Mouse (Mus musculus) cerebellum, postnatal 36 days (tissue): ENCODE data around the gene Psmb6.
"Not testable (repeated sequence)": the region's sequence is repeated elsewhere in the genome, so short reads cannot be mapped to it uniquely, and the experiment has no call there.

Source experiments
- DNase-seq, 2 experiments: peaks; one replicate each; pipeline ENCODE4 v3.0.0; 2021 to 2022; ENCODE audit warnings: mixed read lengths in 2 of 2

Psmb6 gene

DNA sequence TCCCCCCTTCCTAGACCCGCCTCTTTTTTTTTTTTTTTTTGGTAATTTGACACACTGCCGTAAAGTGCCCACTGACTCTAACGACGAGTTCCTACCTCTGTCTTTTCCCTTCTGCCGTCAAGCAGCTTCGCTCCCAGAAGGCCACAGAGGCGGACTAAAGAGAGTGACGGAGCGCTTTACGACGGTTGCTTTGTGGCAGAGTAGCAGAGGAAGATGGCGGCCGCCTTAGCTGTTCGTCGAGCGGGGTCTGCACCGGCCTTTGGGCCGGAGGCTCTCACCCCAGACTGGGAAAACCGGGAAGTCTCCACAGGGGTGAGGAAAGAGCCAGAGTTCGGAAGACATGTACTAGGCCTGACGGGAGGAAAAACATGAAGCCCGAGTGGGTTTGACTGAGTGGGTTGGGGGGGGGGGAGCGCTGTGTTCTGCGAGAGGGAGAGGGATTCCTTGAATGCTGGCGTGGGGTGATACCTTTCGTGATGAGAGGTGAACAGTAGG lies at the start of gene Psmb6:
Gene Psmb6 (plus strand): TSS at position 184 of the 495 bp plus-strand sequence.
- DNase-seq = peak; percentile 90 to 91

DNA sequence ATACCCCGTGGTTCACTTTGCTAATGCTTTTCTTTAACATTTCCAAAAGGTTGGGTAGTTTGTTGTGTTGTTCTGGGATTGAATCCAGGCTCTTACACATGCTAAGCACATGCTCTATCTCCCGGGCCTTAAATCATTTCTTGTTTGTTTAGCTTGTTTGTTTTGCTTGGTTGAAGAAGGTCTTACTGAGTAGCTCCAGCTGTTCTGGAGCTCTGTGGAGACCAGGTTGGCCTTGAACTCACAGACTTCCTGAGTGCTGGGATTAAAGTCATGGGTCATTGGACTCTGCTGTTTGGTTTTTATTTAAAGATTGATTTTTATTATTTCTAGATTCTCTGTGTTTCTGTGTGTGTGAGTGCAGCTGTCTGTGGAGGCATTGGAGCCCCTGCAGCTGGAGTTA lies 39.7 kb upstream of the Psmb6 start:
- DNase-seq = no peak

- DNase-seq = no peak
Measured at GRCm38 (mm10) chr11:70487816-70488215, 37.4 kb upstream of the Psmb6 start.

DNA sequence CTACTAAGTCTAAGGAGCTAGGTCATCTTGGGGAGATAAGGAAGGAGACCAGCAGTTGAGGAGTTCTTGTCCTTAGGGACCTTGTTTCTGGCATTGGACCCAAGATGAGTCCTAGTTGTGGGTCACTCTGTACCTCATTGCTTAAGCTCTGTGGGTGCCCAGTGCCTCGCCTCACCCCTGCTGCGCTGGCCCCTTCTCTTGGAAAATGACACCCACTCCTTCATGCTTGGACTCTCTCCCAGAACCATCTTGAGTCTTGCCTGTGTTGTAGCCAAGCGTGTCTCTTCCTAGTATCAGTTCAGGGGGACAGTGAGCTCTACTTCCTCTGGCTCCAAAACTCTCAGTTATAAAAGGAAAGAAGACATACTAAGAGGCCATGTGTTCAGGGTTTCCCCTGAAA lies 36.0 kb upstream of the Psmb6 start:
- DNase-seq = no peak

GRCm38 (mm10) chr11:70489684-70490083 lies 35.5 kb upstream of the Psmb6 start:
- no peak for DNase-seq

DNA sequence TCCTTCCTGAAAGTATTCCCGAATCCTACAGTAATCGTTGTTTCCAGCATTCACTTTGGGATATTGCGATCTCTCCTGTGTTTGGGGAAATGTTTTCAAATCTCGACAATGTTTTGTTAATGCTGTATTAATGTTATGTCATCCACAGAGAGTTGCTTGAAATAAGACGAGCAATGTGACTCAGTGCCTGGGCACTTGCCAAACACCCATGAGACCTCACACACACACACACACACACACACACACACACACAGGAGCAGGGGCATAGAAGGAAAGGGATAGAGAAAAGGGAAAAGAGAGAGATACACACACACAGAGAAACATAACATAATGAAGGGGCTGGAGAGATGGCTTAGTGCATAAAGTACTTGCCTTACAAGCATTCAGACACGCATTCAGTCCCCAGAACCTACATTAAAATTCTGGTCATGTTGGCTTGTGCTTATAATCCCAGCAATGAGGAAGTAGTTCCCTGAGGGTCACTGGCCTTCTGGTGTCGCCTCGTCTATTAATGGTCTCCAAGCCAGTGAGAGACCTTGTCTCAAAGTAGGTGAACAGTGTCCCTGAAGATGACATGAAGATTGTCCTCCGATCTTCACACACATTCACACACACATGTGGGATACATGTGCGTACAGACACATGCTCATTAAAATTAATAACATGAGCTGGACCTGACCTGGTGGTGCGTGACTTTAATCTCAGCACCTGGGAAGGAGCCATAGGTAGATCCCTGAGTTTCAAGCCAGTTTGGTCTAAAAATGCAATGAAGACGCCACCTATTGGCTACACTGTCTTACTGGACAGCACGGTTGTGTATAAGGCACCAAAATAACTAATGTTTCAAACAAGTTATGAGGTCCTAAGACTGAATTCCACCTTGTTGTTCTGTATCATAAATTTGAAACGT lies 25.3 kb upstream of the Psmb6 start:
- peak in 1 of 2 experiments; percentile 11 for DNase-seq

DNA sequence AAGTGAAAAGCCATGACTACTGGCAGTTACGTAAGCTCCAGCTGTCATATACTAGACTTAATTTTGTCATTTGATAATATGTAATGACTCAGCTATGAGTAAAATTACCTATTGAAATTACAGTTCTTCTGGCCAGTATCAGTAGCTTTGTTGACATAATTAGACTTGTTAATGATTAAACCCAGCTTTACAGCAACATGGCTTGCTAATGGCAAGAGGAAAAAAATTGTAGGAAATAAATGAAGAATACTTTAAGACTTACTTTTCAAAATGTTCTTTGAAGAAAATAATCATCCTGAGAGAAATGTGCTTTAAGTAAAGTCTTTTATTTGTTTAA lies 24.7 kb upstream of the Psmb6 start:
- DNase-seq = no peak

DNA sequence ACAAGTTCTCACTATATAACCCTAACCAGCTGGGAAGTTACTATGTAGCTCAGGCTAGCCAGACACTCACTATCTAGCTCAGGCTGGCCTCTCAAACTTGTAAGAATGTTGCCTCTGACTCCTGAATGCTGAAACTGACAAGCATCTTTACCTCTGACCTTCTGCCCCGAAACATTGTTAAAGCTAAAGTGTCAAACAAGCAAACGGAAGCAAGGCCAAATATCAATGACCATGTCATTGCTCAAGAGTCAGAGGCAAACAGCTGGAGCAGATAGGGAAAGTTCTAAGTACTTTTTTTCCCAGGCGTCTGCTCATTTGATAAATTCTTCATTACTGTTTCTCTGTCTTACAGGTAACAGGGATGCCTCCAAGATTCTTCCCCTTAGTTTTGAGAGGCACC lies 23.1 kb upstream of the Psmb6 start:
- DNase-seq = no peak

DNA sequence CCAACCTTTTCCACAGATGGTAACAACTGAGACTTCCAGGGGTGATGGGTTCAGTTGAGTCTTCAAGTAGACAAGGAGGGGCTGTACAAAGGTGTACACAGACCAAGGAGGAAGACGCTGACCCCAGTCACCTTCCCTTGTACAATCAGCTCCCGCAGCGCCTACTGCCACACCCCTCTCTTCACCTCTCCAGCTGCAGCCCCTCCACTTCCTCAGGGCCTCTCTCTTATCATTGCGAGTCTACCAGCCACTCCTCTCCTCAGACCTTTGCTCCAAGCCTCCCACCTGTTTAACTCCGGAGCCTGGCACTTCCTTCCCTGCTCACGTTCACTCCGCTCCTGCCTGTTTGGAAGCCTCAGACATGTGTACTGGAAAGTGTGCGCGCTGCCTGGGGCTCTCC lies 20.2 kb upstream of the Psmb6 start, which contains the start of gene Tm4sf5:
Gene Tm4sf5 (plus strand): TSS at position 275 of the 400 bp plus-strand sequence.
- DNase-seq = no peak

DNA sequence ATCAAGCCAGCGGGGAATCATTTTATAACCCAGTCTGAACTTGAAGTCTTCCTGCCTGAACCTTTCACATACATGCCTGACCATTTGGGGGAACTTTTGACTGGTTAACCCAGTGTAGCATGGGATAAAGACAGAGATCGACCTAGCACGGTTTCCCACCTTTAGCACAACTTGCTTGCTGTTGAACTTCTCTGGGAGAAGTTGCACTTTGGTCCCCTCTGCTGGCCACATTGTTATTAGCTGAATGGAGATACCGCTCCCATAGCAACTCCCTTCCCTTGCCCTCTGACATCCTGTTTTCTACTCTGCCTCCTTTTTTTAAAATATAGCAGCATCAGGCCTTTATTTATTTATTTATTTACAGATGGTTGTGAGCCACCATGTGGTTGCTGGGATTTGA lies 18.8 kb upstream of the Psmb6 start:
- peak; percentile 23 to 34 for DNase-seq

DNA sequence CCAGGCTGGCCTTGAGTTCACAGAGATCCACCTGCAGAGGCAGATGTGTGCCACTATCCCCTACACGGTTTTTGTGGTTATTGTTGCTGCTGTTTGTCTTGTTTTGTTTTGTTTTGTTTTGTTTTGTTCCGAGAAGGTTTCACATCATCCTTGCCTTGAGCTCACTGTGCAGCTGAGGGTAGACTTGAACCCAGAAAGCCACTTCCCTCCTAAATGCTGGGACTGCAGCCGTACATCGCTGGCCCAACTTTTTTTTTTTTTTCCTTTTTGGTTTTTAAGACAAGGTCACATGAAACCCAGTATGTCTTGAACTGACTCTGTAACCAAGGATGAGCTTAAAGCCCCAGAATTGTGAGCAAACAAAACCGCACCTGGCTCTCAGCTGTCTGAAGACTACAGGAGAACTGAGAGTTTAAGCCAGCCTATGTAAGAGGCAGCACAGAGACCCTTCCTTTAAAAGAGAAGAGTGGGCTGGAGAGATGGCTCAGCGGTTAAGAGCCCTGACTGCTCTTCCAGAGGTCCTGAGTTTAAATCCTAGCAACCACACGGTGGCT lies 18.1 kb upstream of the Psmb6 start:
- no peak for DNase-seq

DNA sequence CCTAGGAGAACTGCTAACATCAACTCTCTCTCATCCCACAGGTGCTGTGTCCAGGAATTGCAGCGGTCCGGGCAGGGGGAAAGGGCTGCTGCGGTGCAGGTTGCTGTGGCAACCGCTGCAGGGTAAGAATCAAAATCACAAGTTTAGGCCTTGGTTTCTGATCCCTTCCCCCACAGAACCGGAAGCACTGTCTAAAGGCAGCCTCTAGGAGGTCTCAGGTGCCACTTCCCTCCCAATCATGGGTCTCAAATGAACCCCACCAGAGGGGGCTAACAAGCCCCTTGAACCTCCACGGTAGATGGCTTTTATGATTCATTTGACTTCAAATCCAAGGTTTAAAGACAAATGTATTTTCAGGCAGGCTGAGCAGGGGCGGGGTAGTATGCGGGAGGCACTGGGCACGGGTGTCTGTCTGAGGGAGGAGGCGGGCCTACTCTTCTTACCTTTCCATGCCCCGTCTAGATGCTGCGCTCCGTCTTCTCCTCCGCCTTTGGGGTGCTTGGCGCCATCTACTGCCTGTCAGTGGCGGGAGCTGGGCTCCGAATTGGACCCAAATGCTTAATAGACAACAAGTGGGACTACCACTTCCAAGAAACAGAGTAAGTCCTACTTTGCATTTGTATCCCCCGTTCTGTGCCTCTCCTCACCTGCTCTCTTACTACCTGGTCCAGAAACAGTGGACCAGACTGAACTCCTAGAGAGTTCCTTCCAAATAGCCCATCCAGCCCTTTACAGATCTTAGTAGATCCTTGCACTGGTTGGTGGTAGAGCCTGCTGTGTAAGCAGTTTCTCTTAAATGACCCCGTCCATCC lies 15.2 kb upstream of the Psmb6 start:
- DNase-seq = peak; percentile 52 to 59

DNA sequence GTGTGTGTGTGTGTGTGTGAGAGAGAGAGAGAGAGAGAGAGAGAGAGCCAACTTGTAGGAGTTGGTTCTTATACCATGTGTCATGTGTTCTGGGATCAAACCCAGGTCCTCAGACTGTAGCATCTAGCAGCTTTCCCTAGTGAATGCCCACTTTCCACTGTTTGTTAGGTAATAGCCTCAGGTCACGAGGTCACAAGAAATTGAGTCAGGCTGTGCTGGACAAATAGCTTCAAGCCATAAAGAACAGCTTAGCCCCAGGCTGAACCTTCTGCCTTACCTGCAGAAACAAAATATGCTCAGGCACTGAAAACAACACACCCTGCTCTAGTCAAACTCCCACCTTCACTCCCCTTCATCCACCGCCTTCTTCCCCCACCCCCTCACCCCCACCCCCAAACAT lies 13.9 kb upstream of the Psmb6 start:
- DNase-seq = no peak

- DNase-seq = no peak
Measured at GRCm38 (mm10) chr11:70511825-70512224, 13.3 kb upstream of the Psmb6 start.

- no peak for DNase-seq
Measured at GRCm38 (mm10) chr11:70512709-70513342, 12.3 kb upstream of the Psmb6 start.

- DNase-seq = no peak
Measured at GRCm38 (mm10) chr11:70513520-70513919, 11.6 kb upstream of the Psmb6 start.

DNA sequence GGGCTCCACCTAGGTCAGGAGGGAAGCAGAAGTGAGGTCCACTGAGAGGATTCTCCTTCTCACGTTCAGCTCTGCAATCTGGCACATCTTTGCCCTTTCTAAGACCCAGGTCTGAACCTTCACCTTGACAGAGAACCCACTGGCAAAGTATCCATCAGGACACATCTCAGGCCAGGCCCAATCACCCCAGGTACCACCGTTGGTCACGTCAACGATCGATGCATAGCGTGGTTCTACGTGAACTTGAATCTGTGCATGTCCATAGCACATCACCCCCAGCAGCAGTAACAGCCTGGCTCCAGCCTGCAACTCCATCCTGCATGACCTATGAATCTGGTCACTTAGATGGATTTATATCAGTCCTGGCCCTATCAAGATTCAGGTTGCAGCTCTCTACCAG lies 10.9 kb upstream of the Psmb6 start, which contains the start of gene Vmo1:
Gene Vmo1 (minus strand): TSS at position 329 of the 400 bp plus-strand sequence.
- no peak for DNase-seq

DNA sequence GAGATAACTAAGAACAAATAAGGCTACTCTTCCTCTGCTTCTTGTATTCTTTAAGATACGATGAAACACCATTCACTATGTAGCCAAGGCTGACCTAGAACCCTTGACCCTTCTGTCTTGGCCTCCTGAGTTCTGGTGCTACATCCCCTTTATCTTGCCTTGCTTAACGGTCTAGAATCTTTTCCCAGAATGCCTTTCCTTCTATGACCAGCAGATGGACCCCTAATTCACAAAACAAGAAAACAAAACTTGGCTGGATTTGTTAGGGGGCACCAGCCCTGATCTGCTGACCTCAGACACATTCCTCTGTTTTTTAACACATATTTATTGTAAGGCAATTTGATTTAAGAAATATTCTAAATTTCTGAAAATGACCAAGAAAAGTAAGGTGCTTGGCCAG lies 8.8 kb upstream of the Psmb6 start:
- peak in 1 of 2 experiments; percentile 16 for DNase-seq

GRCm38 (mm10) chr11:70518436-70518835 lies 6.7 kb upstream of the Psmb6 start:
- DNase-seq = no peak

- no peak for DNase-seq
Measured at GRCm38 (mm10) chr11:70518923-70519322, 6.2 kb upstream of the Psmb6 start, which contains the start of gene Gltpd2. Gene Gltpd2 (plus strand): TSS chr11:70519196.

GRCm38 (mm10) chr11:70520178-70520769 lies 4.9 kb upstream of the Psmb6 start:
- DNase-seq = peak; percentile 43 to 46

DNA sequence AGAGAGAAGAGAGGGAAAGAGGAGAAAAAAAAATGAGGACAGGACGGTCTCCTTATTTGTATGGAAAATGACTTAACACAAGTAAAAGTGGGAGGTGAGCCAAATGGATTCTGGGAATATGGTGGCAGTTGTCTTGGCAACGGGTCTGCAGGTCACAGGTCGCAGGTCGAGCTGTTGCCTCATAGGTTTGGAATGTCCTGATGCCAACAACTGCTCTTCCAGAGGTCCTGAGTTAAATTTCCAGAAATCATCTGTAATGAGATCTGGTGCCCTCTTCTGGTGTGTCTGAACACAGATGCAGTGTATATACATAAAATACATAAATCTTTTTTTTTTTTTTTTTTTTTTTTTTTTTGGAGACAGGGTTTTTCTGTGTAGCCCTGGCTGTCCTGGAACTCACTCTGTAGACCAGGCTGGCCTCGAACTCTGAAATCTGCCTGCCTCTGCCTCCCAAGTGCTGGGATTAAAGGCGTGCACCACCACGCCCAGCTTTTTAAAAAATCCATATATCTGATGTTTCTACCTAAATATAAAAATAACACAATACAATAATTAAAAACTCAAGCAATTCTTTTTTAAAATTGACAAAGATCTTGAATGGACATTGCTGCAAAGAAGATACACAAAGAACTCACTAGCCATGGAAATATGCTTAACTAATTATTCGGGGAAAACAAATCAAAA lies 1.7 kb upstream of the Psmb6 start:
- DNase-seq = not testable (repeated sequence)
